19 mouse cellular contexts compared by ENCODE assay signal in genomic region chr17:55531872-55532271, GRCm38 (mm10).
"Had no signal": no experiment of that assay in that cellular context is flagged by ENCODE, and none has a peak within 500 bp of the region (broad histone marks: within the 10 kb centered on the region; RNA-seq: fewer than 3 reads in every experiment).

No protein-coding gene starts in this region.

- H3K4me1 ChIP-seq: limb, embryonic 12.5 days; limb, embryonic 15.5 days; midbrain, embryonic 12.5 days; midbrain, embryonic 15.5 days; neural tube, embryonic 12.5 days; neural tube, embryonic 15.5 days; stomach, embryonic 15.5 days had no signal

- DNase-seq: kidney, postnatal 14 days; kidney, postnatal 4 days; left cerebral cortex, postnatal 4 days; liver, postnatal 0 days; lung, embryonic 14.5 days; right cerebral cortex, adult 18-20 months; right cerebral cortex, postnatal 14 days; spleen, adult 18-20 months; thymus, postnatal 25 days had no signal

- ATAC-seq: liver, postnatal 0 days; lung, postnatal 0 days; midbrain, embryonic 15.5 days had no signal

- H3K27ac ChIP-seq: limb, embryonic 12.5 days; limb, embryonic 15.5 days; liver, embryonic 14.5 days; macrophage; midbrain, embryonic 12.5 days; midbrain, embryonic 15.5 days; neural tube, embryonic 12.5 days; neural tube, embryonic 15.5 days; stomach, embryonic 15.5 days had no signal

- H3K4me3 ChIP-seq: limb, embryonic 12.5 days; limb, embryonic 15.5 days; midbrain, embryonic 12.5 days; midbrain, embryonic 15.5 days; neural tube, embryonic 12.5 days; neural tube, embryonic 15.5 days; stomach, embryonic 15.5 days had no signal

- H3K27me3 ChIP-seq: limb, embryonic 12.5 days; limb, embryonic 15.5 days; midbrain, embryonic 12.5 days; midbrain, embryonic 15.5 days; neural tube, embryonic 12.5 days; neural tube, embryonic 15.5 days; stomach, embryonic 15.5 days had no signal
